Mouse (Mus musculus) kidney, adult 18-20 months (tissue): ENCODE results near the gene Itgb1bp1.

Experiments used
- DNase-seq: peaks from one replicate; pipeline ENCODE4 v3.0.0; 2021

The Itgb1bp1 gene

GRCm38 (mm10) chr12:21195497-21195896, 90.6 kb downstream of the Itgb1bp1 start:
- DNase-seq: no peak

DNA sequence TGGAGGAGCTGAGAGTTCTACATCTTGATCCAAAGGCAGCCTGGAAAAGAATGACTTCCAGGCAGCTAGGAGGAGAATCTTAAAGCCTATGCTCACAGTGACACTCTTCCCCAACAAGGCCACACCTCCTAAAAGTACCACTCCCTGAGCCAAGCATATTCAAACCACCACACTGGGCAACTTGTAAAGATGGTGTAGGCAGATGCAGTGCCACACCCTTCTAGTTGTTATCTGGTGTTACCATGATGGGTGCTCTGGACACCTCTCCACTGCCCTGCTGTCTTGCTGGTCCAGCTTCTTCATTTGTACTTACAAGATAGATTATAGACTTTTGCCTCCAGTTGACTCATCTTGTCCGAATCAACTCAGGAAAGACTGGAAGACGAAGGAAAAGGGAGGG, 94.5 kb downstream of the Itgb1bp1 start:
- DNase-seq: no peak
